Mouse (Mus musculus): Measurements from ENCODE around the gene Xpr1.

- TF ChIP-seq CTCF (IDR thresholded peaks at IDR 0.05; ENCODE audit: control insufficient read depth, insufficient read depth, insufficient read length), result no peak
- no peak for TF ChIP-seq MYOG (IDR thresholded peaks at IDR 0.05; ENCODE audit: control insufficient read depth, extremely low read depth, insufficient read length)
- TF ChIP-seq USF1 (IDR thresholded peaks at IDR 0.05; ENCODE audit: low read depth), result no peak
- no peak for TF ChIP-seq MAX (IDR thresholded peaks at IDR 0.05)
- no peak for TF ChIP-seq CEBPB (IDR thresholded peaks at IDR 0.05; ENCODE audit: low read depth)
- no peak for TF ChIP-seq MYOD1 (IDR thresholded peaks at IDR 0.05; ENCODE audit: control insufficient read depth, insufficient read length, low read depth)
Observed at GRCm38 (mm10) chr1:155416147-155416700, 991 bp downstream of the Xpr1 start.

Measured in C2C12 (cell line).